Mouse (Mus musculus) layer of hippocampus, adult 9-10 months (tissue): ENCODE results near the gene Defb19.

Experiments
- DNase-seq: peaks from one replicate; pipeline ENCODE4 v3.0.0; 2022; ENCODE audit warnings: low spot score

Defb19 gene

GRCm38 (mm10) chr2:152580107-152580506 is at the start of gene Defb19:
Defb19 (minus strand) TSS chr2:152580312.
- no peak for DNase-seq

GRCm38 (mm10) chr2:152629904-152630303 is 49.8 kb upstream of the Defb19 start:
- DNase-seq, result no peak

DNA sequence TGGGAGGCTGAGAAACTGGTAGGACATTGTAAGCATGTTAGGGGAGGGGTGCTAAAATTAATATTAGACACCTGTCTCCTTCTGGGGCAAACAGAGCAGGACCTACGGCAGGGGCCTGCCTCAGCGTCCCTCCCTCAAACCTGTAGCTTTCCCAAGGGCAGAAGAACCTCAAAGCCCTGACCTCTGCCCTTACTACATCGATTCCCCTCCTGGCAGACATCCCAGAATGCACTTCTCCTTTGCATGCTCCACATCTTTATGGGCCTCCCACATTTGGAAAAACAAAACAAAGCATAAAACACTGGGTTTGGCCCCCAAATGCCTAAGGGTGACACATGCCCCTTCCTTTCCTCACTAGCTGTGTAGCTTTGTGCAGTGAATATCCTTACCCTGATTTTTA is 49.1 kb upstream of the Defb19 start:
- DNase-seq, result no peak

DNA sequence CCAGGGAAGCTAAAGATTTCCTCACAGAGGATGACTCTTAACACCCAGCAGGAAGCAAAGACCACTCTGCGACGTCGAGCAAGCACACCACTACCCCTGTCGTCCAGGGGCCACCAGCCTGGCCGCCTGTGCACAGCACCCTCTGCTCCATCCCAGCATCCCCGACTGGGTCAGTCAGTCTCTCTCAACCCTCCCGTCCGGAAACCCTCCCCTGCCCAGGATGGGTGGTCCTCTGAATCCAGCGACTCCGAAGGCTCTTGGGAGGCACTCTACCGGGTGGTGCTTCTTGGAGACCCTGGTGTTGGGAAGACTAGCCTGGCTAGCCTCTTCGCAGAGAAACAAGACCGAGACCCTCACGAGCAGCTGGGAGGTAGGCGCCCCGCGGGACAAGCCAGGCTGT is 48.0 kb upstream of the Defb19 start:
- DNase-seq, result no peak

DNA sequence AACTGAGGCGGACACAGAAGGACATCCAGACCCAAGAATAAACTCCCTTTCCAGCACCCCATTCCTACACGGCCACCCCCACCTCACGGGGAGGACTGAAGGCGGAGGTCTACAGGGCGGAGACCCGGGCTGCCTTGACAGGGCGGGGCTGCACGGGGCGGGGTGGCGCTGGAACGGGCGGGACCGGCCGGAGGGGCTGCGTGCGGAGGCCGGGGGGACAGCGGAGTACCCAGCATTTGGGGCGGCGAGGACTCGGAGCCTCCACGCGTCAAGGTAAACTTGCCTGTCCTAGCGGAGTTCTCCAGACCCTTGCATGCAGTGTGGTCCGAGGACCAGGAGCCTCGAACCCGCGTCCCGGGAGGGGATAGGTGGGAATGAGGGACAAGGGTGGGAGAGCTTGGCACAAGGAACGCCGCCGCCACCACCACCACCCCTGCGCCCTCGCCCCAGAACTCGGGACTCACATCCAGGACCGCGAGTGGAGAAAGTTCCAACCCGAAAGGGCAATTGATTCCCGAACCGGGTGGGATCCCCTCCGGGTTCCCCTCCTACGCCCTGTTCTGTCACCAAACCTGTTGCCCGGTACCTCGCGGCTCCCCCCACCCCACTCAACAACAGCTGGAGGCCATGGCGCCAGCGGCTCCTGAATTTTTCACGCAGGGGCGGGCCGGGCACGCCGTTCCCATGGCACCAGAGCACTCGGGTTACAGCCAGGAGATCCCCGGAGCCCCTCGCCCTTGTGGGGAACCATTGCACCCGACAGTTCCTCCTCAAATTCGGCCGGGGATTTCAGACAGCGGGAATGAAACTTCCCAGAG is 46.9 kb upstream of the Defb19 start, which contains the start of gene Rem1:
TSS of gene Rem1 (plus strand) at position 178 of the 818 bp plus-strand sequence.
- no peak for DNase-seq

DNA sequence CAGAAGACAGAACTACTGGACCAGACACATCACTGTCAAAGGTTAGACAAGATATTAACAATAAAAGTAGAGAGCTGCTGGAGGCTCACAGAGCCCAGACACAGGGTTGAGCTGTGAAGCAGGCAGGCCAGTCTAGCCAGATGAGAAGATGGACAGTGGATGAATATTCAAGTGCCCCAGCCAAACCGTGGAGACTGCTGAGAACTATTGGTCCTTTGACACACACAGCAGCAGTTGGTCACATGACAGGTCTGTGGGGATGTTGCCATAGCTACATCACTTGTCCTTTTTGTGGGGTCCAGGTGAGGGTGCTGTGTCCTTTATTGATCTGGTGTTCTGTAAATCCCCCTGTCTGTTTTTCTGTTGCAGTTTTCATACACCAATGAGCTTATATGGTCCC is 45.1 kb upstream of the Defb19 start:
- DNase-seq, result no peak

- DNase-seq, result no peak
These were observed 44.5 kb upstream of the Defb19 start for GRCm38 (mm10) chr2:152624566-152624965.

DNA sequence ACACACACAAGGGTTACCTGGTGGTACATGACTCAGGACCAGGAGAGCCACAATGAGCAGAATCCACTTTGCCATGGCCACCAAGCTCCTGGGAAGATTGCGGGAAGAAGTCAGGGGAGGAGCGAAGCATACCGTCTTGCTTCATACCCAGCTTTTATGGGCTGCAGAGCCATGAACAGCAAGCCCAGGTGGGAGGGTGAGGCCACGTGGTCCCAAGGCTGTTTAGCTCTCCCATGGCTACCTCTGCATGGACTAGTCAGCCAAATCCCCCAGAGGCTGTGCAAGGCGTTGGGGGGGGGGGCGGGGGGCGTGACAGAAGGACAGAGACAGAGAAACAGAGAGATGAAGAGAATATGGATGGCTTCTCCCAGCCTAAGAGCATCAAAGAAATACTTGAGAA is 42.8 kb upstream of the Defb19 start, which contains the start of gene Defb25:
TSS of gene Defb25 (minus strand) at position 101 of the 400 bp plus-strand sequence.
- no peak for DNase-seq

DNA sequence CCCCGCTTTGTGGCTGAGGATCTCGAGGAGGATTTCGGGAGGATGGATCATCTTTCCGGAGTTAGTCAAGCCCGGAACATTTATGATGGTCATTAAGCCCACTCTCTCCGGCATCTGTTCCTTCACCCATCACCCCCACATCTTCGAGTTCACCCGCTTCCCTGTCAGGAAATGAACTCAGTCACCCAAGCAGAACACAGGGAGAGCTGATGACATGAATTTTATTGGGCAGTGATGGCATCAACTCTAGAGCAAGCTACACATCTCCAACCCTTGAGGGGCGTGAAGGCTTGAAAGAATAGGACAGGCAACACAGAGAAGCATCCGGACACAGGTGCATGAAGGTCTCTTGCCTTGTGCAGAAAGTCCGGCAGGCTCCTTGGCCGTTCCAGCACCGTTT is 42.0 kb upstream of the Defb19 start:
- no peak for DNase-seq

DNA sequence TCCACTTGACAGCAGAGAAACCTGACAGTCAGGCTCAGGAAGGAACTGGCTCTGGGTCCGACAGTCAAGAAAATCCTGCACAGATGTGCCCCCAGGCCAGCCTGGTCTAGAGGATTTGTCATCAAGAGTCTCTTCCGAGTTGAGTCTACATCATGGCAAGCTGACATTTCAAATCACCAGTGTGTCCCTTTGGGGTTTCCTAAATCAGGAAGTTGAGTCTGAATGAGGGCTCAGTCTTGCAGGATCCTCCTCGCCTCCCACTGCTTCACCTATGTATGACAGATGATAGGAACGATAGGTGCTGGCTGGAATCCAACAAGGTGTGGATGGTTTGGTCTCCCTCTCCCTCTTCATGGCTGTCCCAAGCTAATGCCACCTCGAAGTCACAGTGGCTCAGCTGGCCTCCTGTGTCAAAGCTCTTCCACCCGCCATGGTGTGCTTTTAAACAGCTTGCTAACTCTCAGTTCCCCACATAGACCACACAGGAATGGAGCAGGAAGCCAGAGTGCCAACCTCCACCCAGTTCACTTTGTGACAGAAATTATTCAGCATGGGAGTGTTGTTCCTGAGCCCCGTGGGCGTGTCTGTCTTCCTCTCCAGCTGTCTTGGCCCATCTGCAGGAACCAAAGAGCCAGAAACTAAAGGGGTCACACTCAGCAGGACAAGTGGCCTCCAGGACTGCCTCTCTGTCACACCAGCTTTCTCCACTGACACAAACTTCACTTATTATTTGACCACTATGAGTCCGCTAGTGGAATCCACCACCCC is 40.4 kb upstream of the Defb19 start:
- no peak for DNase-seq

DNA sequence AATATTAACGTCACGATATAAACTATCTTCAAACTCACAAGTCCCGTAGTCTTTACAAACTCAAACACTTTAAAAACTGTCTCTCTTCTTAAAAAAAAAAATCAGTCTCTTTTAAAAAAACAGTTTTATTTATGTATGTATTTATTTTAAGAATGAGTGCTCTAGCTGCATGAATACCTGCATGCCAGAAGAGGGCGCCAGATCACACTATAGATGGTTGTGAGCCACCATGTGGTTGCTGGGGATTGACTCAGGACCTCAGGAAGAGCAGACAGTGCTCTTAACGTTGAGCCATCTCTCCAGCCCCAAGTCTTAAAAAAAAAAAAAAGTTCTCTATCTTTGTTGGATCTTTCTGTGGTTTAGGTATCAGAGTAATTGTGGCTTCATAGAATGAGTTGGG is 37.3 kb upstream of the Defb19 start:
- DNase-seq, result no peak

DNA sequence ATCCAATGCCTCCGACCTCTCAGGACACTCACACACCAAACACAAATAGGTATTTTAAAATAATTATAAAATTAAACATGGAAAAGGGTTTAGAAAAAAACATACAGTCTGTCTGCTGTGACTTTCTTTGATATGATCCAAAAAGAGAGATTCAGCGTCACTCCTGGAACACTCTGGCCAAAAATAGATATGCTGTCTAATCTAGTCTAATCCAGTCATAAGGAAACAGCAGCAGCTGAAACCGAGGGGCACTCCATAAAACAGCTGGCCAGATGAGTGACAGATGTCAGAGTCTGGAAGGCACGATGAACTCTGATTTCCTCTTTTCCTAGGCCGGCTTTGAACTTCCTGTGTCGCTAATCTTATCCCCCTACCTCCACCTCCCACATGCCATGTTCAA is 36.4 kb upstream of the Defb19 start:
- DNase-seq, result no peak

- DNase-seq, result peak; percentile 48
These were observed 35.5 kb upstream of the Defb19 start for GRCm38 (mm10) chr2:152615563-152615962.

GRCm38 (mm10) chr2:152612193-152612592 is 32.1 kb upstream of the Defb19 start:
- no peak for DNase-seq

- DNase-seq, result no peak
These were observed 28.6 kb upstream of the Defb19 start for GRCm38 (mm10) chr2:152608719-152609118.

GRCm38 (mm10) chr2:152607746-152608145 is 27.6 kb upstream of the Defb19 start:
- no peak for DNase-seq

GRCm38 (mm10) chr2:152604057-152604456 is 23.9 kb upstream of the Defb19 start, which contains the start of gene Defb36:
Defb36 (plus strand) TSS chr2:152604327.
- DNase-seq, result no peak

GRCm38 (mm10) chr2:152601275-152601960 is 21.3 kb upstream of the Defb19 start:
- no peak for DNase-seq

- no peak for DNase-seq
These were observed 20.0 kb upstream of the Defb19 start for GRCm38 (mm10) chr2:152600076-152600475.

- no peak for DNase-seq
These were observed 19.2 kb upstream of the Defb19 start, which contains the start of gene Defb45 for GRCm38 (mm10) chr2:152599299-152599698. Defb45 (minus strand) TSS chr2:152599399.

- no peak for DNase-seq
These were observed 8.9 kb upstream of the Defb19 start for GRCm38 (mm10) chr2:152589021-152589420.

DNA sequence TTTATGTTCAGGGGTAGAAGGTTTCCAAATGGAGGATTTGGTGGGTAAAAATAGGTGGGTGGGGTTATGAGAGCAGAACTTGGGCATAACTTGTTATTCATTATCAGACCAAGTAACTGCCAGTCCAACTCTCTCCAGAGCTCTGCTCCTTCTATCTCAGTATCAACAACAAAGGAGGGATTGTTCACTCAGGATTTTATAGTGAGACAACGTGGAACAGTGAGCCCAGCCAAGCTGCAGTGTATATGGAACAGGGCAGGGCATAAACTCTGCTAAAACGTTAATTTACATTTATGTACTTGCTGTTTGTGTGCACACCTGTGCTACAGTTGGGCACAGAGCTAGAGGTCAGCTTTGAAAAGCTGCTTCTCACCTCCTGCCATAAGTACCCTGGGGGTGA is 8.3 kb upstream of the Defb19 start:
- no peak for DNase-seq
